Mouse (Mus musculus) cerebral cortex, adult 2 months (tissue): Measurements from ENCODE around the gene Map7d3.

Source experiments
- WGBS: fragments of 180-500 bp; shearing (Covaris S2); methylation state at CpG from one replicate; pipeline ENCODE4 v1.1.7; 2018; 5-methylcytosine and 5-hydroxymethylcytosine counted together

Map7d3 gene

GRCm38 (mm10) chrX:56821765-56822603 lies at the start of gene Map7d3:
Gene Map7d3, minus strand, starts transcription at chrX:56822326.
- 9% methylated on average over 35 of the region's 35 CpGs for WGBS

GRCm38 (mm10) chrX:56869863-56870262 lies 47.7 kb upstream of the Map7d3 start, which contains the start of gene Adgrg4:
Gene Adgrg4, plus strand, starts transcription at chrX:56870163.
- 67% methylated on average over 2 of the region's 2 CpGs for WGBS

- WGBS, result 53% methylated on average over 5 of the region's 5 CpGs
These were observed 19.1 kb upstream of the Map7d3 start for GRCm38 (mm10) chrX:56841255-56841654.

- WGBS, result 89% methylated on average over 6 of the region's 6 CpGs
These were observed 13.7 kb upstream of the Map7d3 start for GRCm38 (mm10) chrX:56835842-56836241.

GRCm38 (mm10) chrX:56827492-56827891 lies 5.4 kb upstream of the Map7d3 start:
- WGBS, result 82% methylated on average over 6 of the region's 6 CpGs

GRCm38 (mm10) chrX:56791268-56791667 lies 30.9 kb downstream of the Map7d3 start:
- WGBS, result 24% methylated on average over 15 of the region's 15 CpGs

GRCm38 (mm10) chrX:56790591-56790990 lies 31.5 kb downstream of the Map7d3 start:
- 78% methylated on average over 4 of the region's 4 CpGs for WGBS

GRCm38 (mm10) chrX:56787486-56787885 lies 34.6 kb downstream of the Map7d3 start:
- WGBS, result 91% methylated on average over 3 of the region's 3 CpGs

- 54% methylated on average over 6 of the region's 6 CpGs for WGBS
These were observed 35.7 kb downstream of the Map7d3 start for GRCm38 (mm10) chrX:56786281-56787061.

- WGBS, result 94% methylated on average over 4 of the region's 4 CpGs
These were observed 48.8 kb downstream of the Map7d3 start for GRCm38 (mm10) chrX:56773329-56773728.

- WGBS, result 63% methylated on average over 1 of the region's 1 CpGs
These were observed 50.4 kb downstream of the Map7d3 start for GRCm38 (mm10) chrX:56771751-56772150.

GRCm38 (mm10) chrX:56760257-56760760 lies 61.8 kb downstream of the Map7d3 start:
- 96% methylated on average over 3 of the region's 3 CpGs for WGBS

- 44% methylated on average over 7 of the region's 7 CpGs for WGBS
These were observed 65.8 kb downstream of the Map7d3 start for GRCm38 (mm10) chrX:56756352-56756751.

GRCm38 (mm10) chrX:56755646-56756045 lies 66.5 kb downstream of the Map7d3 start:
- 9% methylated on average over 2 of the region's 2 CpGs for WGBS

GRCm38 (mm10) chrX:56753317-56754289 lies 68.5 kb downstream of the Map7d3 start:
- 43% methylated on average over 8 of the region's 8 CpGs for WGBS

- 68% methylated on average over 6 of the region's 6 CpGs for WGBS
These were observed 70.0 kb downstream of the Map7d3 start for GRCm38 (mm10) chrX:56752144-56752543.

GRCm38 (mm10) chrX:56751536-56751935 lies 70.6 kb downstream of the Map7d3 start:
- WGBS, result 55% methylated on average over 4 of the region's 4 CpGs
